Mouse (Mus musculus): ENCODE data around the gene Pald1.

GRCm38 (mm10) chr10:61362992-61363391, 20.3 kb downstream of the Pald1 start:
- no peak for TF ChIP-seq CTCF (IDR thresholded peaks at IDR 0.05; ENCODE audit: control insufficient read depth, insufficient read depth, insufficient replicate concordance, low read depth, low read length)
- TF ChIP-seq POLR2A (IDR thresholded peaks at IDR 0.05; ENCODE audit: control insufficient read depth, low read depth, low read length), result no peak
